Mouse (Mus musculus) frontal cortex, postnatal 14 days (tissue): ENCODE data around the gene Adap2.
"Not testable (repeated sequence)": the region's sequence is repeated elsewhere in the genome, so short reads cannot be mapped to it uniquely, and the experiment has no call there.

Source experiments
- DNase-seq, 2 experiments: peaks; one replicate each; pipeline ENCODE4 v3.0.0; 2022; ENCODE audit warnings: low spot score in 2 of 2

Gene Adap2

GRCm38 (mm10) chr11:80159018-80159417 is 5.1 kb downstream of the Adap2 start:
- DNase-seq, result no peak

GRCm38 (mm10) chr11:80161041-80161440 is 7.1 kb downstream of the Adap2 start:
- no peak for DNase-seq

- no peak for DNase-seq
Observed at GRCm38 (mm10) chr11:80163362-80164116, 9.6 kb downstream of the Adap2 start.

- no peak for DNase-seq
Observed at GRCm38 (mm10) chr11:80164224-80164623, 10.3 kb downstream of the Adap2 start.

DNA sequence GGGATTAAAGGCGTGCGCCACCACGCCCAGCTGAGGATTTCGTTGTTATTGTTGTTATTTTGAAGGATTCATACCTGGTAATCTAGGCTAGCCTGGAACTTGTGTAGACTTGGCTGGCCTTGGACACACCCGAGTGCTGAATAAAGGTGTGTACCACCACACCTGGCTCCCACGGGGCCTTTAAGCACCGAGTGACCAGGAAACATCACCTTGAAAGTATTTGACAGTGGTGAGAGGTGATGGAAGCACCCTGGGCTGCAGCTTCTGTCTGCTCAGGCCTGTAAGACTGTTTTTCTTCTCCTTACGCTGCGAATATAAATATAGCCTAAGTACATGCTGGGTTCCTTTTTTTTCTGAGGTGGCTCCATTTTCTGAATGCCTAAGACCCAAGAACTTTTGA is 14.2 kb downstream of the Adap2 start:
- DNase-seq, result no peak

DNA sequence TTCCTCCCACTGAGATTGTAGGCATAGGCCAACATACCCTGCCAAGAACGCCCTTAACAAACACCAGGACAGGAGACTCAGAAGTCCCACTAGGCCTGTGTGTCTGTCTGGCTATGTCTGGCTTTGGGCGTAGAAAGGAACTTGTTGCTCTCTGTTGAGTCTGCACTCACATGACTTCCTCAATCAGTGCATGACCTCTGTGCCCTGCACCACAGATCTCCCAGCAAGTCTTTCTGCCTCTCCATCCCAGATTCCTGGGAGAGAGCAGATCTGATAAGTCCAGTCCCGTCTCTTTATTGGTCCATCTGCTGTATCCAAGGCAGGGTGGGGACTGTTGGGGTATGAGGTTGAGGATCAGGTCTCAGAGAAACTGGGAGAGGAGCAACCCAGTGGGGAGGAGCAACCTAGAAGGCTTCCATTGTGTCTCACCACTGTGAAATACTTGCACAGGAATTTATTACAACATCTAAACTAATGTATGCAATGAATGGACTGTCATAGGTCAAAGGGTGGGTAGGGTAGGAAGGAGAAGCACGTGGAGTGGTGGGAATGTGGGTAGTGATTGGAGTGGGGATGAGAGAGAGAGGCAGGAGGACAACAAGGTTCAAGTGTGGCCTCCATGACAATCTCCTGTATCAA is 14.8 kb downstream of the Adap2 start:
- DNase-seq, result no peak

GRCm38 (mm10) chr11:80169629-80170028 is 15.7 kb downstream of the Adap2 start:
- no peak for DNase-seq

DNA sequence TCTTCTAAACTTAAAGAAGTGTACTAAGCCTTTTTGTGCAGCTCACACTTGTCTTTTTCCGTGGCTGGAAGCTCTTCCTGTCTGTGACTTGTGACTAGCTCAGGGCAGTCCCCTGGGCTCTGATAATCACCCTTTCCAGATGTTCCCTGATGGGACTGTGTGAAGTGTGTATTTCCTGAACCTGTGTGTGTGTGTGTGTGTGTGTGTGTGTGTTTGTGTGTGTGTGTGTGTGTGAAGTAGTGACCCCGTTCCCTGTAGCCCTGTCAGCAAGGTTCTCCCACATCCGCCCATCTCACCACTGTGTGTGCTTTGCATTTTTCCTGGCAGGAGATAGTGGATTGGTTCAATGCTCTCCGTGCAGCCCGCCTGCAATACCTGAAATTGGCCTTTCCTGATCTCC is 16.4 kb downstream of the Adap2 start:
- no peak for DNase-seq

GRCm38 (mm10) chr11:80171884-80172283 is 18.0 kb downstream of the Adap2 start:
- DNase-seq, result no peak

DNA sequence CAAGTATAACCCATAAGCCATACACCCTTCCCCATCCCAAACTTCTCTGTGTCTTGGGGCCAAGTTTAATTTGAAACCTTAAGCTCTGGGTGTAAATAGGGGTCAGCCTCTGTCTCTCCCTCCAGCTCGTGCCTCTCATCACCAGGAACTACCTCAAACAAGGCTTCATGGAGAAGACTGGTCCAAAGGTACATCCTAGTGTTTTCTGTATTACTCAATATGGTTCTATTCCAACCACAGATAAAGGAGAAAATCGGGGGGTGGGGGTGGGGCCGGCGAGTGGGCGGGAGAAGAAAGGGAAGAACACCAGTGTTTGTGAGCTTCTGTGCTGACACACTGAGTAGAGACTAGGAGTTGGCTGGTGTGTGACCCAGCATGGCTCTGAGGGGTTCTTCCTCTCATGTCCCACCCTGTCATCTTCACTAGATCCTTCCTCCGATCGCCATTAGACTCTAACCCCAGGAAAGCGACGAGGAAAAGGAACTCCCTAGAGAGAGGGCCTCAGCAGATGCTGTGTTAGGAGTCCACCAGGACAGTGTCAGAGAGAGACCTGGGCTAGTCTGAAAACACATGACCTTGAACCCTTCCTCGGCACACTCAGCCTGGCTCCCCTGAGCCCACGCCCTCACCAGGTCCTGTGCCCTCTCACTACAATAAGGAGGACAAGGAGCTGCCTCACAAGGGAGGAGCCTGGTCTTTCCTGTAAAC is 20.2 kb downstream of the Adap2 start:
- DNase-seq, result no peak

GRCm38 (mm10) chr11:80176911-80177895 is 23.3 kb downstream of the Adap2 start:
- no peak for DNase-seq

GRCm38 (mm10) chr11:80178316-80178715 is 24.4 kb downstream of the Adap2 start:
- no peak for DNase-seq

GRCm38 (mm10) chr11:80181021-80181749 is 27.3 kb downstream of the Adap2 start:
- no peak for DNase-seq

DNA sequence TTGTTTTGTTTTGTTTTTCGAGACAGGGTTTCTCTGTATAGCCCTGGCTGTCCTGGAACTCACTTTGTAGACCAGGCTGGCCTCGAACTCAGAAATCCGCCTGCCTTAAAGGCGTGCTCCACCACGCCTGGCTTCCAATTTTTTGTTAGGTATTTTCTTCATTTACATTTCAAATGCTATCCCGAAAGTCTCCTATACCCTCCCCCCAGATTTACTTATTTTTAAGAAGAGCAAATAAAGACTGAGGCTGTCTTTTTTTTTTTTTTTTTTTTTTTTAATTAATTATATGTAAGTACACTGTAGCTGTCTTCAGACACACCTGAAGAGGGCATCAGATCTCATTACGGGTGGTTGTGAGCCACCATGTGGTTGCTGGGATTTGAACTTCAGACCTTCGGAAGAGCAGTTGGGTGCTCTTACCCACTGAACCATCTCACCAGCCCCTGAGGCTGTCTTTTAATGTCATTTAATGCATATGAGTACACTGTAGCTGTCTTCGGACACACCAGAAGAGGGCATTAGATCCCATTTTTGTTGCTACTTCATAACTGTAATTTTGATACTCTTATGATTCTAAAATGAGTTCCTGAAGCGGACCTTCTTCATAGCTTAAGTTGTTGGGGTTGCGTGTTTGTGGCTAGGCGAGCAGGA is 29.3 kb downstream of the Adap2 start:
- DNase-seq, result not testable (repeated sequence)

GRCm38 (mm10) chr11:80183705-80184255 is 29.9 kb downstream of the Adap2 start, which contains the start of gene Rnf135:
Gene Rnf135, plus strand, starts transcription at chr11:80183851.
- DNase-seq, result peak; percentile 60 to 76

- no peak for DNase-seq
Observed at GRCm38 (mm10) chr11:80184531-80185071, 30.7 kb downstream of the Adap2 start.

DNA sequence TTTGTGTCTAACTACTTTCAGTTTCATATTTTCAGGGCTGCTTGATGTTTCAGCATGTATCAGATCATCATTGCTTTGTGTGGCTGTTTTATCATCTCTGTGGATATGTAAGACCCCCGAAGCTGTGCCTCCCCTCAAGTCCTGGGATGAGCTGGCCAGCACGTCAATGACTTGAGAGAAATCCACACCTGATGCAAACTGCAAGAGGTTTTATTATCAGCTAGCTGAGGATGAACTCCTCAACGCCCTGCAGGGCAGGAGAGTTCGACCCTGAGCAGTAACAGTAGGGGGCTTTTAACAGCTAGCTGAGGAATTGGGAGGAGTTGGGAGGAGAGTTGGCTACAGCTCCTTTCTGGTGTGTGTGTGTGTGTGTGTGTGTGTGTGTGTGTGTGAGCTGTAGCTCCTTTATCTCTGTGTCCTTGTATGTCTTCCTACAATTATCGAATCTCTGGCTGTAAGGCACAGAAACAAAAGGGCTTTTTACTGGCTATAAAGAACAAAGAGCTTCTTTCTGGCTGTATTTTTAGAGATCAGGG is 31.6 kb downstream of the Adap2 start:
- not testable (repeated sequence) for DNase-seq

DNA sequence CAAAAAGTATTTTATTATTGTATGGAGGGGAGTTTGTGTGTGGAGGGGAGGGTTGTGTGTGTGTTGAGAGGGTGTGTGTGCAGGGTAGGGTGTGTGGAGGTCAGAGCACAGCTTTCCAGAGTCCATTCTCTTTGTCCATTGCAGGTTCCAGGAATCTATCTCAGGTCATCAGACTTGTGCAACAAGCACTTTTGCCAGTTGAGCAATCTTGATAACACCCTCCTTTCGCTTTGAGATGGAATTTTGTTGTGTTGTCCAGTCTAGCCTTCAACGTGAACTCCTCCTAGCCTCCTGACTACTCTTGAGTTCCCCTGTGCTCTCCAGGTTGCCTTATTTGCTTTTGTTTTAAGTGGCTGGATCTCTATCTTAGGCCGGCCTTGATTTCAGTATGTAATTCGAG is 36.4 kb downstream of the Adap2 start:
- DNase-seq, result no peak

DNA sequence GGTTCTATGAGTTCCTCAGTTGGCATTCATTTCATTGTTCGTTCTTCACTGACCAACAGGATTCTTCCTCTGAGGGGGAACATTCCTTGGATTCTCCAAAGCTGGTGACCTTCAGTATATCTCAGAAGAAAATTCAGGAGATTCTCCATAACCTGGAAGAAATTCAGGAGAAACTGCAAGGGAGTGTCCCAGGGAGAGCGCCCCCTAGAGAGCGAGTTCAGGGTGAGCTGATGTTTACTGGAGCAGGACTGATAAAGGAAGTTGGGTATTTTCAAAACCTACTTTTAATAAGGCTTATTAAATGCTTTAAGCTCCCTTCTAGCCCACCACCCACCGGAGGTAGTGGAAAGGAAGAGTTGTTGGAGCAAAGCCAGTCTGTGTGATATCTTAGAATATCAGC is 39.9 kb downstream of the Adap2 start:
- no peak for DNase-seq
